Comparison of ENCODE assay signal across 10 mouse cellular contexts in genomic region chr14:117831731-117832130, GRCm38 (mm10).
DNase-seq lines count a peak whose midpoint lies in the region; ATAC-seq and TF ChIP-seq lines count a peak whose summit lies in the region.
"Had no signal": no experiment of that assay in that cellular context is flagged by ENCODE, and none has a peak within 500 bp of the region (broad histone marks: within the 10 kb centered on the region; RNA-seq: fewer than 3 reads in every experiment).

No protein-coding gene starts in this region.

- 64% methylated on average over 4 of the region's 4 CpGs for WGBS in kidney, embryonic 14.5 days
- 28% methylated on average over 4 of the region's 4 CpGs for WGBS in neural tube, embryonic 12.5 days

- DNase-seq in kidney, adult 18-20 months = peak; percentile 39
- DNase-seq in ZHBTc4 (ENCODE audit: low read depth, low spot score) = peak; percentile 52
- peak; percentile 41 for DNase-seq in kidney, postnatal 14 days
- DNase-seq in cerebellum, adult 9-11 months = no peak

- H3K27me3 ChIP-seq in kidney, embryonic 14.5 days (ENCODE audit: control insufficient read depth, insufficient read depth, low read length) = no peaks in the 10 kb centered on the region
- no peaks in the 10 kb centered on the region for H3K27me3 ChIP-seq in neural tube, embryonic 12.5 days (replicated peaks)
- H3K27me3 ChIP-seq: limb, embryonic 15.5 days had no signal

- ATAC-seq in kidney, embryonic 14.5 days (ENCODE audit: low FRiP score, low TSS enrichment) = no peak
- peak; percentile 49 for ATAC-seq in neural tube, embryonic 12.5 days (ENCODE audit: low FRiP score, low read depth)
- no peak for ATAC-seq in monocyte, adult 5-6 weeks (replicated peaks; ENCODE audit: insufficient number of reproducible peaks, low FRiP score, low TSS enrichment, poor library complexity, severe bottlenecking)

- H3K9me3 ChIP-seq in kidney, embryonic 14.5 days (ENCODE audit: control insufficient read depth, low read length) = no peaks in the 10 kb centered on the region
- no peaks in the 10 kb centered on the region for H3K9me3 ChIP-seq in neural tube, embryonic 12.5 days
- H3K9me3 ChIP-seq: limb, embryonic 15.5 days had no signal

- no peak overlapping the region for H3K27ac ChIP-seq in kidney, embryonic 14.5 days (ENCODE audit: low read depth, low read length)
- no peak overlapping the region for H3K27ac ChIP-seq in embryonic fibroblast, embryonic 13.5 days (ENCODE audit: insufficient read depth, low read length)
- no peak overlapping the region for H3K27ac ChIP-seq in neural tube, embryonic 12.5 days
- H3K27ac ChIP-seq: limb, embryonic 15.5 days had no signal

- H3K36me3 ChIP-seq in kidney, embryonic 14.5 days (ENCODE audit: control insufficient read depth, insufficient read depth, low read length) = no peaks in the 10 kb centered on the region
- no peaks in the 10 kb centered on the region for H3K36me3 ChIP-seq in neural tube, embryonic 12.5 days
- H3K36me3 ChIP-seq: limb, embryonic 15.5 days had no signal

- no peaks in the 10 kb centered on the region for H3K4me1 ChIP-seq in kidney, embryonic 14.5 days (ENCODE audit: control insufficient read depth, insufficient read depth, low read length)
- H3K4me1 ChIP-seq in embryonic fibroblast, embryonic 13.5 days (ENCODE audit: control insufficient read depth, insufficient read depth, low read length) = no peaks in the 10 kb centered on the region
- peaks cover 12% of the 10 kb centered on the region for H3K4me1 ChIP-seq in neural tube, embryonic 12.5 days
- H3K4me1 ChIP-seq: limb, embryonic 15.5 days had no signal

- no peak for TF ChIP-seq POLR2A in embryonic fibroblast, embryonic 13.5 days (IDR thresholded peaks at IDR 0.05; ENCODE audit: low read depth, low read length)

- TF ChIP-seq CTCF in embryonic fibroblast, embryonic 13.5 days (IDR thresholded peaks at IDR 0.05; ENCODE audit: borderline replicate concordance, insufficient read depth, low read length) = 0 out of 2 replicates have a peak, but pooled peaks have one; percentile 10

- no peak overlapping the region for H3K4me2 ChIP-seq in kidney, embryonic 14.5 days (replicated peaks; ENCODE audit: low read depth, low read length)
- no peak overlapping the region for H3K4me2 ChIP-seq in neural tube, embryonic 12.5 days (replicated peaks)
- H3K4me2 ChIP-seq: limb, embryonic 15.5 days had no signal

- H3K4me3 ChIP-seq in kidney, embryonic 14.5 days (ENCODE audit: low read length) = no peak overlapping the region
- H3K4me3 ChIP-seq in embryonic fibroblast, embryonic 13.5 days (ENCODE audit: insufficient read depth, low read length) = no peak overlapping the region
- H3K4me3 ChIP-seq in neural tube, embryonic 12.5 days = no peak overlapping the region
- H3K4me3 ChIP-seq: erythroblast, embryonic 14.5 days; limb, embryonic 15.5 days had no signal

- no peak overlapping the region for H3K9ac ChIP-seq in kidney, embryonic 14.5 days (ENCODE audit: low read depth, low read length)
- no peak overlapping the region for H3K9ac ChIP-seq in neural tube, embryonic 12.5 days
- H3K9ac ChIP-seq: limb, embryonic 15.5 days had no signal
